Mouse (Mus musculus) left cerebral cortex, postnatal 14 days (tissue): Measurements from ENCODE around the gene Rab3il1. TPM values are rescaled to one million over a fixed set of nuclear protein-coding genes. Genes with fewer than 3 reads are reported as not detected.

ENCODE experiments used
- DNase-seq, 2 experiments: peaks; one replicate each; pipeline ENCODE4 v3.0.0; 2021 to 2022; ENCODE audit warnings: low spot score in 2 of 2, mixed read lengths in 1 of 2
- intact Hi-C: fragments of 180-260 bp; cut with DNase I; formaldehyde crosslinking; loops from one replicate; pipeline ENCODE4 v1.15.1; 2025
- total RNA-seq, 2 experiments: library from RNA; stranded (reverse); gene quantifications; 2 replicates each; pipeline ENCODE4 v1.2.3; 2021

Rab3il1 gene
- total RNA-seq, 2 experiments from 2014 or later: 8.9 to 10.4 TPM

- intact Hi-C loops: no loop called here
- DNase-seq: peak; percentile 50 to 56
Observed at GRCm38 (mm10) chr19:10067701-10068100, 66.2 kb downstream of the Rab3il1 start.

- no peak for DNase-seq
- intact Hi-C loops: loop anchor here (5.0 kb wide), 1 partner anchor 127 kb away; no protein-coding TSS in a partner anchor
Observed at GRCm38 (mm10) chr19:10070186-10070980, 68.9 kb downstream of the Rab3il1 start.

- intact Hi-C loops: loop anchor here (5.0 kb wide), 1 partner anchor 126 kb away; no protein-coding TSS in a partner anchor
- peak; percentile 42 to 71 for DNase-seq
Observed at GRCm38 (mm10) chr19:10071166-10071565, 69.7 kb downstream of the Rab3il1 start.

- intact Hi-C loops: loop anchor here (5.0 kb wide), 1 partner anchor 125 kb away; no protein-coding TSS in a partner anchor
- no peak for DNase-seq
Observed at GRCm38 (mm10) chr19:10071892-10072291, 70.4 kb downstream of the Rab3il1 start.

- no peak for DNase-seq
- intact Hi-C loops: loop anchor here (5.0 kb wide), 1 partner anchor 124 kb away; no protein-coding TSS in a partner anchor
Observed at GRCm38 (mm10) chr19:10073145-10073544, 71.7 kb downstream of the Rab3il1 start.

- intact Hi-C loops: no loop called here
- no peak for DNase-seq
Observed at GRCm38 (mm10) chr19:10078392-10078791, 76.9 kb downstream of the Rab3il1 start.

- DNase-seq: no peak
- intact Hi-C loops: no loop called here
Observed at GRCm38 (mm10) chr19:10080384-10080783, 78.9 kb downstream of the Rab3il1 start.

- intact Hi-C loops: no loop called here
- DNase-seq: no peak
Observed at GRCm38 (mm10) chr19:10082105-10082504, 80.6 kb downstream of the Rab3il1 start.

GRCm38 (mm10) chr19:10085454-10085853 is 84.0 kb downstream of the Rab3il1 start:
- intact Hi-C loops: no loop called here
- DNase-seq: no peak

- intact Hi-C loops: no loop called here
- no peak for DNase-seq
Observed at GRCm38 (mm10) chr19:10086976-10087375, 85.5 kb downstream of the Rab3il1 start.

Other genes with a start within 250 kb of the Rab3il1 start
- gene Scgb2a2, start 154.1 kb upstream of the Rab3il1 start, total RNA-seq: not detected
- gene Incenp, start 102.1 kb upstream of the Rab3il1 start, total RNA-seq: 10 to 100 TPM; 17.9 to 19.5 TPM
- 1,000 to 10,000 TPM; 1,766 to 1,778 TPM for gene Fth1, start 21.1 kb upstream of the Rab3il1 start, total RNA-seq
- 1 to 10 TPM; 1.1 to 2.1 TPM for gene Best1, start within 50 bp of the Rab3il1 start, total RNA-seq
- 10 to 100 TPM; 35.0 to 36.6 TPM for gene Fads3, start 39.9 kb downstream of the Rab3il1 start, total RNA-seq
- 100 to 1,000 TPM; 175 to 191 TPM for gene Fads2, start 100.1 kb downstream of the Rab3il1 start, total RNA-seq
- gene Fads1, start 181.2 kb downstream of the Rab3il1 start, total RNA-seq: 100 to 1,000 TPM; 155 to 165 TPM
- gene Tmem258, start 202.3 kb downstream of the Rab3il1 start, total RNA-seq: 10 to 100 TPM; 84.1 to 88.2 TPM
- gene Fen1, start 202.5 kb downstream of the Rab3il1 start, total RNA-seq: 1 to 10 TPM; 7.3 to 9.2 TPM
- 10 to 100 TPM in 1 of 2 experiments, 1 to 10 TPM in 1; 9.9 to 16.0 TPM for gene Myrf, start 239.1 kb downstream of the Rab3il1 start, total RNA-seq